Mouse (Mus musculus) brain, embryonic 14.5 days (tissue): Measurements from ENCODE around the gene 2310050C09Rik. TPM values are rescaled to one million over a fixed set of nuclear protein-coding genes. Genes with fewer than 3 reads are reported as not detected.

Experiments used
- DNase-seq: peaks from one replicate; pipeline ENCODE4 v3.0.0-alpha.2; 2011; ENCODE audit warnings: low read depth
- CTCF ChIP-seq: fragments of 200-500 bp; IDR thresholded peaks from 2 replicates; pipeline ENCODE4 v1.5.1; 2012; ENCODE audit warnings: inconsistent platforms, mild to moderate bottlenecking, moderate library complexity, borderline replicate concordance; ENCODE audit not compliant: insufficient read depth, insufficient read length; ENCODE audit errors: extremely low read depth
- POLR2A ChIP-seq: fragments of 200-500 bp; IDR thresholded peaks from 2 replicates; pipeline ENCODE4 v1.6.1; 2012; ENCODE audit warnings: mild to moderate bottlenecking, inconsistent platforms, borderline replicate concordance; ENCODE audit not compliant: poor library complexity, insufficient read depth, insufficient read length, severe bottlenecking; ENCODE audit errors: extremely low read depth
- polyA plus RNA-seq: library from polyadenylated mRNA; depleted of rRNA; stranded (reverse); fragments of >200 nt; gene quantifications from 2 replicates; pipeline ENCODE4 v1.2.3, GENCODE M21; 2012; rRNA removed

Gene 2310050C09Rik
- polyA plus RNA-seq: not detected in 2 replicates

GRCm38 (mm10) chr3:92870116-92870515, at the start of gene 2310050C09Rik:
2310050C09Rik (minus strand) TSS chr3:92870216.
- DNase-seq: no peak
- TF ChIP-seq POLR2A: no peak
- TF ChIP-seq CTCF: no peak

- TF ChIP-seq CTCF: peak; percentile 72; the same call in 1 of the 2 replicates
- TF ChIP-seq POLR2A: no peak
- DNase-seq: peak; percentile 62
Observed at GRCm38 (mm10) chr3:92907571-92907970, 37.6 kb upstream of the 2310050C09Rik start.

- TF ChIP-seq POLR2A (no peak), CTCF (no peak)
- DNase-seq: no peak
Observed at GRCm38 (mm10) chr3:92905182-92905581, 35.2 kb upstream of the 2310050C09Rik start.

GRCm38 (mm10) chr3:92903640-92904039, 33.6 kb upstream of the 2310050C09Rik start:
- no peak for TF ChIP-seq POLR2A
- peak; percentile 40; the same call in 1 of the 2 replicates for TF ChIP-seq CTCF
- DNase-seq: peak; percentile 64

GRCm38 (mm10) chr3:92902992-92903391, 33.0 kb upstream of the 2310050C09Rik start:
- peak; percentile 20 for DNase-seq
- TF ChIP-seq CTCF (peak; percentile 56; the same call in 1 of the 2 replicates), POLR2A (no peak)

- no peak for TF ChIP-seq POLR2A
- DNase-seq: no peak
Observed at GRCm38 (mm10) chr3:92894489-92894888, 24.5 kb upstream of the 2310050C09Rik start.

GRCm38 (mm10) chr3:92894063-92894462, 24.0 kb upstream of the 2310050C09Rik start:
- TF ChIP-seq CTCF (no peak), POLR2A (no peak)
- DNase-seq: peak; percentile 39

- no peak for TF ChIP-seq POLR2A
- no peak for TF ChIP-seq CTCF
- DNase-seq: no peak
Observed at GRCm38 (mm10) chr3:92874180-92874579, 4.2 kb upstream of the 2310050C09Rik start.

GRCm38 (mm10) chr3:92851186-92851585, 18.8 kb downstream of the 2310050C09Rik start, which contains the start of gene Lce1l:
Lce1l (minus strand) TSS chr3:92851286.
- TF ChIP-seq POLR2A: no peak
- TF ChIP-seq CTCF: no peak
- no peak for DNase-seq

GRCm38 (mm10) chr3:92827108-92827507, 42.9 kb downstream of the 2310050C09Rik start, which contains the start of gene Kprp:
Kprp (minus strand) TSS chr3:92827247.
- TF ChIP-seq CTCF (no peak), POLR2A (no peak)
- no peak for DNase-seq

GRCm38 (mm10) chr3:92825808-92826207, 44.2 kb downstream of the 2310050C09Rik start:
- no peak for DNase-seq

More at GRCm38 (mm10) chr3:92825808-92826207, 44.2 kb downstream of the 2310050C09Rik start:
- TF ChIP-seq POLR2A (no peak), CTCF (no peak)

Other genes starting within 250 kb of the 2310050C09Rik start
- not detected in 2 replicates for gene Lce6a, start 248.6 kb downstream of the 2310050C09Rik start, polyA plus RNA-seq
- not detected in 2 replicates for gene Lce1a1, start 221.9 kb downstream of the 2310050C09Rik start, polyA plus RNA-seq
- gene Lce1b, start 213.3 kb downstream of the 2310050C09Rik start, polyA plus RNA-seq: not detected in 2 replicates
- not detected in 2 replicates for gene Lce1a2, start 199.9 kb downstream of the 2310050C09Rik start, polyA plus RNA-seq
- gene Lce1c, start 191.0 kb downstream of the 2310050C09Rik start, polyA plus RNA-seq: not detected in 2 replicates
- gene Lce1d, start 183.0 kb downstream of the 2310050C09Rik start, polyA plus RNA-seq: not detected in 2 replicates
- not detected in 2 replicates for gene Lce1e, start 161.1 kb downstream of the 2310050C09Rik start, polyA plus RNA-seq
- gene Lce1f, start 149.9 kb downstream of the 2310050C09Rik start, polyA plus RNA-seq: not detected in 2 replicates
- not detected in 2 replicates for gene Gm38119, start 131.1 kb downstream of the 2310050C09Rik start, polyA plus RNA-seq
- not detected in 2 replicates for gene Lce1g, start 117.9 kb downstream of the 2310050C09Rik start, polyA plus RNA-seq
- gene Lce1h, start 105.2 kb downstream of the 2310050C09Rik start, polyA plus RNA-seq: not detected in 2 replicates
- gene Lce1i, start 91.3 kb downstream of the 2310050C09Rik start, polyA plus RNA-seq: not detected in 2 replicates
- gene Lce1j, start 79.7 kb downstream of the 2310050C09Rik start, polyA plus RNA-seq: not detected in 2 replicates
- not detected in 2 replicates for gene Lce1k, start 62.3 kb downstream of the 2310050C09Rik start, polyA plus RNA-seq
- not detected in 2 replicates for gene Kprp, start 43.0 kb downstream of the 2310050C09Rik start, polyA plus RNA-seq
- not detected in 2 replicates for gene Lce1l, start 18.9 kb downstream of the 2310050C09Rik start, polyA plus RNA-seq
- not detected in 2 replicates for gene Lce3a, start 56.0 kb upstream of the 2310050C09Rik start, polyA plus RNA-seq
- not detected in 2 replicates for gene Lce3b, start 62.8 kb upstream of the 2310050C09Rik start, polyA plus RNA-seq
- not detected in 2 replicates for gene Lce3c, start 74.3 kb upstream of the 2310050C09Rik start, polyA plus RNA-seq
- not detected in 2 replicates for gene Lce3d, start 87.2 kb upstream of the 2310050C09Rik start, polyA plus RNA-seq
- gene Lce3e, start 96.8 kb upstream of the 2310050C09Rik start, polyA plus RNA-seq: not detected in 2 replicates
- not detected in 2 replicates for gene Lce3f, start 122.0 kb upstream of the 2310050C09Rik start, polyA plus RNA-seq
- gene Crct1, start 145.5 kb upstream of the 2310050C09Rik start, polyA plus RNA-seq: 0.59 and 1.0 TPM in 2 replicates
- not detected in 2 replicates for gene Lce1m, start 148.8 kb upstream of the 2310050C09Rik start, polyA plus RNA-seq
- gene Gm4858, start 198.6 kb upstream of the 2310050C09Rik start, polyA plus RNA-seq: not detected in 2 replicates